Mouse (Mus musculus): Measurements from ENCODE around the gene Atrip. TPM values are rescaled to one million over a fixed set of nuclear protein-coding genes. Genes with fewer than 3 reads are reported as not detected.

Atrip gene
- polyA plus RNA-seq (2014; fragmentation: Nextera tagmentation; extraction: Ambion mirVana) = 24.3 and 28.9 TPM in 2 replicates

DNA sequence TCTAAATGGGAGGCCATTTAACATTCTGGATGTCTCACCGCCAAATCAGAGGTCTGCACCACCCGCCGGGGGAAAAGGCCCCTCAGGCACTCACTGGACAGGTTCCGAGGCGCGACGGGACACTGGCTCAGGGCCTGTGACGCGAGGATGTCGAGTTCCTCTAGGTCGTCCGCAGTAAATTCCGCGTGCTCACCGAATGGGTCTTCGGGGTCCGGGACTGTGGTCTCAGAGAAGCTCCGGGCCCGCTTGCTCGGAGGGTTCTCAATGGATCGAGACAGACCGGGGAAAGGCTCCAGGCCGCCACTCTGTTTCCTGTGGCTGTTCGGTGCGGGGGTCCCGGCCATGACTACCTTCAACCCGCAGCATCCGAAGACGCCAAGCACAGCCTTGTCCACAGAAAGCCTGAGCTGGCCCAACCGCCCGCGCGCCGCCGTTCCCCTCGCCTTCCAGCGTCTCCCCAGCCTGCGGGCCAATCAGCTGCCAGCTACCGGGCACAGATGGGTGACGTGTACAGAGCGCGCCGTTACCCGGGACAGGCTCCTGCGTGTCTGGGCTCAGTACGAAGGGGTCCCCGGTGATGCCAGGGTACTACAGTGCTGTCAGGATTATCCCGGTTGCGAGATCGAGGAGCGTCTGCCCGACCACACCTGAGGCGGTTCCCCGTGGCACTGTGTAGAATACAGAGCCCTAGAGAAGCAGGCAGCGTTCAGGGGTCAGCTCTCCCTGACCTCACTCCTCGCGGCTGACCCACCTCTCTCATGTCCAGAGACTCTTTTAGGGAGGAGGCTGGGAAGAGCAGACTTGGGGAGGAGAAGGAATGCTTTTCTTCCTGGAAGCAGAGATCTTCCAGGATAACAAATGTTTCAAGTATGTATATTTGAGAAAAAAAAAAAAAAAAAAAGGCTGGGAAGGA, at the start of gene Atrip:
Atrip (minus strand) TSS at position 464 of the 913 bp plus-strand sequence.
- H3K27me3 ChIP-seq (replicated peaks; ENCODE audit: control insufficient read depth, insufficient read depth, low read length) = no peaks in the 10 kb centered on the region
- H3K4me1 ChIP-seq (replicated peaks; ENCODE audit: control insufficient read depth, insufficient read depth, low read length) = peaks cover 13% of the 10 kb centered on the region
- peaks cover 17% of the 10 kb centered on the region for H3K36me3 ChIP-seq (ENCODE audit: control insufficient read depth, insufficient read depth, low read length)
- peak within 1 kb of the TSS; percentile 84 for H3K9ac ChIP-seq (ENCODE audit: low read depth, low read length)
- ATAC-seq (replicated peaks; ENCODE audit: low FRiP score) (peak; percentile 98), DNase-seq (ENCODE audit: low spot score) (peak; percentile 89)
- H3K4me3 ChIP-seq (ENCODE audit: low read depth, low read length) = peak within 1 kb of the TSS; percentile 78
- H3K4me2 ChIP-seq = peak within 1 kb of the TSS; percentile 97
- no peaks in the 10 kb centered on the region for H3K9me3 ChIP-seq (ENCODE audit: control insufficient read depth, low read length)
- WGBS = under 1% methylated on average over 57 of the region's 57 CpGs
- peak within 1 kb of the TSS; percentile 40 for H3K27ac ChIP-seq (ENCODE audit: low read depth, low read length)

DNA sequence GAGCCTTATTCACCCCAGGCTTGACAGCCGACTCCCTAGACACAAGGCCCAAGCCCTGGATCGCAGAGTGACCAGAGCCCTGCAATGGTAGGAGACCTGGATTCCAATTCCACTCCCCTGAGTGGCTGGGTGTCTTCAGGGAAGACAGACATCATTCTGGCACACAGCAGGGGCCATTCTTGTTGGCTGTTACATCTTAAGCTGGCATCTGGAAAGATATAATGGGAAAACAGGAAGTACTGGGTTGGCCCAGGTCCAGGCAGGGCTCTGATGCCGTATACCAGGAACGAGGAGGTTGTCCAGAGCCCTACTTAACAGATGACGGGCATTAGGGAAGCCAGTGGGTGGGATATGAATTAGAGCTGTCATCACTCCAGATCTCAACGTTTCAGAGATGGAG, 49.3 kb upstream of the Atrip start:
- ATAC-seq (replicated peaks; ENCODE audit: low FRiP score) = no peak
- no peak overlapping the region for H3K4me2 ChIP-seq
- no peaks in the 10 kb centered on the region for H3K36me3 ChIP-seq (ENCODE audit: control insufficient read depth, insufficient read depth, low read length)
- no peaks in the 10 kb centered on the region for H3K27me3 ChIP-seq (replicated peaks; ENCODE audit: control insufficient read depth, insufficient read depth, low read length)
- DNase-seq (ENCODE audit: low spot score) = no peak
- no peak overlapping the region for H3K4me3 ChIP-seq (ENCODE audit: low read depth, low read length)
- H3K4me1 ChIP-seq (replicated peaks; ENCODE audit: control insufficient read depth, insufficient read depth, low read length) = no peaks in the 10 kb centered on the region
- H3K9me3 ChIP-seq (ENCODE audit: control insufficient read depth, low read length) = no peaks in the 10 kb centered on the region
- no peak overlapping the region for H3K27ac ChIP-seq (ENCODE audit: low read depth, low read length)
- no peak overlapping the region for H3K9ac ChIP-seq (ENCODE audit: low read depth, low read length)
- 52% methylated on average over 6 of the region's 6 CpGs for WGBS

DNA sequence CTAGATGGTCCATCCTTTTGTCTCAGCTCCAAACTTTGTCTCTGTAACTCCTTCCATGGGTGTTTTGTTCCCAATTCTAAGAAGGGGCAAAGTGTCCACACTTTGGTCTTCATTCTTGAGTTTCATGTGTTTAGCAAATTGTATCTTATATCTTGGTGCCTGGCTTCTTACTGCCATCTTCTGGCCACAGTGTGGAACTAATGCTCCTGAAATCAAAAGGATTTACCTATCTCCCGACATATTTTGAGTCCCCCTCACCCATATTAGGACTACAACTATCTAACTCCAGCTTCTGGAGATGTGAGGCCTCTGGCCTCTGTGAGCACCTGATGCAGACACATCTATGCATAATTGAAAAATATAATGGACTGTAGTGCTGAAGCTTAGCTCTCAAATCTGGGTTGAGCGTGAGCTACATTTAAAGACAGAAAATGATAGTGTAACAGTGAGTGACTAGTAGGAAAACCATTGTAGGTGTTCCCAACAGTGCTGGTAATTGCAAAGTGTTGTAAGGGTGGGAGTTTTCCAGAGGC, 48.7 kb upstream of the Atrip start:
- Histone ChIP-seq H3K27me3 (replicated peaks; ENCODE audit: control insufficient read depth, insufficient read depth, low read length) (no peaks in the 10 kb centered on the region), H3K4me1 (replicated peaks; ENCODE audit: control insufficient read depth, insufficient read depth, low read length) (no peaks in the 10 kb centered on the region), H3K36me3 (ENCODE audit: control insufficient read depth, insufficient read depth, low read length) (no peaks in the 10 kb centered on the region), H3K9me3 (ENCODE audit: control insufficient read depth, low read length) (no peaks in the 10 kb centered on the region), H3K4me3 (ENCODE audit: low read depth, low read length) (no peak overlapping the region), H3K9ac (ENCODE audit: low read depth, low read length) (no peak overlapping the region), H3K27ac (ENCODE audit: low read depth, low read length) (no peak overlapping the region), H3K4me2 (no peak overlapping the region)
- ATAC-seq (replicated peaks; ENCODE audit: low FRiP score) (no peak), DNase-seq (ENCODE audit: low spot score) (no peak)
- 43% methylated on average over 2 of the region's 2 CpGs for WGBS

DNA sequence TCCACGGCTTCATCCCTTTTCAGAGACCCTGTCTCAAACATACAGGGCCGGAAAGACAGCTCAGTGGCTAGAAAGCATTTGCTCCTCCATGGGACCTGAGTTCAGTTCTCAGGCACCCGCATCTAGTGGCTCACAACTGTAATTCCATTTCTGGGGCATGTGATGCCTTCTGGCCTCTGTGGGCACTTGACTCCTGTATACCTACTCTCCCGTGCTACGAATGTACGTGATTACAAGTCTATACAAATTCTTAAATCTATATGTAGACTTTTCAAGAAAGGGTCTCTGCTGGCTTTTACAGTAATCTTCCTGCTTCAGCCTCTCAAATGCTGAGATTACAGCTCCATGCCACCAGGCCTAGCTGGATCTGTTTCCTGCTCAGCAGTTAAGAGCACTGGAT, 47.0 kb upstream of the Atrip start:
- no peak for DNase-seq (ENCODE audit: low spot score)
- no peak for ATAC-seq (replicated peaks; ENCODE audit: low FRiP score)
- no peaks in the 10 kb centered on the region; the same call in 1 of the 2 replicates for H3K36me3 ChIP-seq (ENCODE audit: control insufficient read depth, insufficient read depth, low read length)
- H3K4me3 ChIP-seq (ENCODE audit: low read depth, low read length) = no peak overlapping the region
- no peaks in the 10 kb centered on the region for H3K9me3 ChIP-seq (ENCODE audit: control insufficient read depth, low read length)
- H3K4me2 ChIP-seq = no peak overlapping the region
- H3K27me3 ChIP-seq (replicated peaks; ENCODE audit: control insufficient read depth, insufficient read depth, low read length) = no peaks in the 10 kb centered on the region
- no peak overlapping the region for H3K27ac ChIP-seq (ENCODE audit: low read depth, low read length)
- no peaks in the 10 kb centered on the region for H3K4me1 ChIP-seq (replicated peaks; ENCODE audit: control insufficient read depth, insufficient read depth, low read length)
- WGBS = 84% methylated on average over 6 of the region's 6 CpGs
- no peak overlapping the region for H3K9ac ChIP-seq (ENCODE audit: low read depth, low read length)

DNA sequence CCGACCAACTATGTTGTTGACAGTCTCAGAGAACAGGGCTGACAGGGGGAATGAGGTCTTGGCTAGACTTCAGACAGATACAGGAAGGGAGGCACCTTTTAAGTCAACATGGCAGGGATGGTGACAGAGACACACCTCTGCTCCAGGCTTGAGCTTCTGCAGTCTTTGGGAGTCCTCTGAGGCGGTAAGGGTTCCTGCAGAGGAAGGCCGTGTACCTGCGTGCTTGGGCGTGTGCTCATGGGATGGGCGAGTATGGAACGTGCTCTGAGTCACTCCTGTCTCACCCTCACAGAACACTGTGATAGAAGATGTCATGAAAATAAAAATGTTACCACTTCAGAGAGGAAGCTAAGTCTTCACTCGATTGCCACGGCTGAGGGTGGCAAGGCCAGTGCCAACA, 45.6 kb upstream of the Atrip start:
- Histone ChIP-seq H3K27ac (ENCODE audit: low read depth, low read length) (no peak overlapping the region), H3K27me3 (replicated peaks; ENCODE audit: control insufficient read depth, insufficient read depth, low read length) (no peaks in the 10 kb centered on the region), H3K36me3 (ENCODE audit: control insufficient read depth, insufficient read depth, low read length) (no peaks in the 10 kb centered on the region; the same call in 1 of the 2 replicates), H3K4me1 (replicated peaks; ENCODE audit: control insufficient read depth, insufficient read depth, low read length) (no peaks in the 10 kb centered on the region), H3K4me2 (no peak overlapping the region), H3K9ac (ENCODE audit: low read depth, low read length) (no peak overlapping the region), H3K9me3 (ENCODE audit: control insufficient read depth, low read length) (no peaks in the 10 kb centered on the region), H3K4me3 (ENCODE audit: low read depth, low read length) (no peak overlapping the region)
- WGBS = 84% methylated on average over 9 of the region's 9 CpGs
- DNase-seq (ENCODE audit: low spot score) = no peak
- ATAC-seq (replicated peaks; ENCODE audit: low FRiP score) = no peak

DNA sequence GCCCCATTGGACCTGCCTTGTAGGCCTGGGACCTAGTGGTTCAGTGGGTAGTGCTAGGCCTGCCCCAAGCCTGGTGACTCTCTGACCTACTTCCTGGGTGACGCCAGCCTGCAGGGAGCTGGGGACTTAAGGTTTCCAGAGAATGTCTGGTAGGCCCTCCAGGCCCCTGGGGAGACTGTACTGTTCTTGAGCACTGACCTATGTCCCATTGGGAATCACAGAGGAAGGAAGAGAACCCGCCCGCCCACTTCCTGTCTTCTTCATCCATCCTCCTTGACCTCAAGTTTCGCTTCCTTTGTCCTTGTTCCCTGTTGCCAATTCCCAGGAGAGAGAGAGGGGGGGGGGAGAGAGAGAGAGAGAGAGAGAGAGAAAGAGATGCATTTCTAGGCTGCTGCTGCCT, 44.2 kb upstream of the Atrip start:
- no peaks in the 10 kb centered on the region for H3K4me1 ChIP-seq (replicated peaks; ENCODE audit: control insufficient read depth, insufficient read depth, low read length)
- H3K9ac ChIP-seq (ENCODE audit: low read depth, low read length) = no peak overlapping the region
- H3K27ac ChIP-seq (ENCODE audit: low read depth, low read length) = no peak overlapping the region
- no peaks in the 10 kb centered on the region for H3K27me3 ChIP-seq (replicated peaks; ENCODE audit: control insufficient read depth, insufficient read depth, low read length)
- DNase-seq (ENCODE audit: low spot score) (no peak), ATAC-seq (replicated peaks; ENCODE audit: low FRiP score) (no peak)
- no peak overlapping the region for H3K4me3 ChIP-seq (ENCODE audit: low read depth, low read length)
- H3K4me2 ChIP-seq = no peak overlapping the region
- H3K9me3 ChIP-seq (ENCODE audit: control insufficient read depth, low read length) = no peaks in the 10 kb centered on the region
- H3K36me3 ChIP-seq (ENCODE audit: control insufficient read depth, insufficient read depth, low read length) = peaks cover 5% of the 10 kb centered on the region; the same call in 1 of the 2 replicates
- WGBS = 74% methylated on average over 4 of the region's 4 CpGs

DNA sequence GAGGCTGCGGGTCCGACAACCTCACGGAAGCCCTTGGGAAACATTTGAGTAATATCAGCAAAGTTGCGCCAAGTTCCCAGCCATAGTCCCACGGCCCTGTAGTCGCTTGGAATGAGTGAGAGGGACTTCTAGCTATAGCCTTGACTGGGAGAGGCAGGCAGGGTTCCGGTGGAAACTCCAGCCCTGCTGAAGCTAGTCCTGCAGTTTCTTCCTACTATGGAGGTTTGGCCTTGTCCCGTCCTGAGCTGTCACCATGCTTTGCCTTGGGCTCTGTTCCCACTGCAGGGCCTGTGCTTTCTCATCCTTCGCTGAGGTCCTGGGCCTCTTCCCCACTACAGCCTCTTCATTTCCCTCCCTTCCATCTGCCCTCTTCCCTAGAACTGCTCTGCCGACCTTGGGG, 42.3 kb upstream of the Atrip start:
- H3K27ac ChIP-seq (ENCODE audit: low read depth, low read length) = no peak overlapping the region
- ATAC-seq (replicated peaks; ENCODE audit: low FRiP score) (no peak), DNase-seq (ENCODE audit: low spot score) (peak; percentile 25)
- H3K4me3 ChIP-seq (ENCODE audit: low read depth, low read length) = no peak overlapping the region
- peaks cover 6% of the 10 kb centered on the region; the same call in 1 of the 2 replicates for H3K36me3 ChIP-seq (ENCODE audit: control insufficient read depth, insufficient read depth, low read length)
- WGBS = 92% methylated on average over 10 of the region's 10 CpGs
- no peak overlapping the region for H3K9ac ChIP-seq (ENCODE audit: low read depth, low read length)
- H3K4me1 ChIP-seq (replicated peaks; ENCODE audit: control insufficient read depth, insufficient read depth, low read length) = no peaks in the 10 kb centered on the region
- H3K27me3 ChIP-seq (replicated peaks; ENCODE audit: control insufficient read depth, insufficient read depth, low read length) = no peaks in the 10 kb centered on the region
- H3K4me2 ChIP-seq = no peak overlapping the region
- H3K9me3 ChIP-seq (ENCODE audit: control insufficient read depth, low read length) = no peaks in the 10 kb centered on the region

DNA sequence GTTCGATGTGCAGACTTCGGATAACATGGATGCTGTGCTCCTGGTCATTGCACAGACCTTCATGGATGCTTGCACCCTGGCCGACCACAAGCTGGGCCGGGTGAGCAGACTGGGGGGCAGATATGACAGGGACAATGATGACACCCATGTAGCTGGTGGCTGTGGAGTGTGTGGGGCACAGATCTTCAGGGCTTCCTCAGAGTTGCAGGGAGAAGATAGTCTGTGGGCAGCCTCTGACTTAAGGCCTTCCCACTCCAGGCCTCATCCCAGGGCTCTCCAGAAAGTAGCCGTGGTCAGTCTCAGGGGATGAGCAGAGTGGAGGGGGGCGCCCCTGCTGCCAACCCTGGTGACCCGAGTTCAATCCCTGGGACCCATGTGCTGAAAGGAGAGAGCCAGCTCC, 40.9 kb upstream of the Atrip start:
- Histone ChIP-seq H3K36me3 (ENCODE audit: control insufficient read depth, insufficient read depth, low read length) (peaks cover 8% of the 10 kb centered on the region; the same call in 1 of the 2 replicates), H3K27ac (ENCODE audit: low read depth, low read length) (no peak overlapping the region), H3K27me3 (replicated peaks; ENCODE audit: control insufficient read depth, insufficient read depth, low read length) (no peaks in the 10 kb centered on the region), H3K4me2 (no peak overlapping the region), H3K9ac (ENCODE audit: low read depth, low read length) (no peak overlapping the region), H3K9me3 (ENCODE audit: control insufficient read depth, low read length) (no peaks in the 10 kb centered on the region), H3K4me3 (ENCODE audit: low read depth, low read length) (no peak overlapping the region), H3K4me1 (replicated peaks; ENCODE audit: control insufficient read depth, insufficient read depth, low read length) (no peaks in the 10 kb centered on the region)
- WGBS = 77% methylated on average over 7 of the region's 7 CpGs
- ATAC-seq (replicated peaks; ENCODE audit: low FRiP score) (no peak), DNase-seq (ENCODE audit: low spot score) (peak; percentile 22)
